Mouse (Mus musculus) megakaryocyte-erythroid progenitor cell, adult 5-6 weeks (primary cell): ENCODE measurements around the gene Efna3. TPM values are rescaled to one million over a fixed set of nuclear protein-coding genes. Genes with fewer than 3 reads are reported as not detected.

Experiments
- ATAC-seq: replicated peaks from 2 replicates; pipeline ENCODE4 v1.8.0; 2016; ENCODE audit warnings: mild to moderate bottlenecking, inconsistent platforms; ENCODE audit not compliant: severe bottlenecking, poor library complexity, low FRiP score, low TSS enrichment
- total RNA-seq, 2 experiments: library from RNA; stranded (forward) in 1 of 2; stranded (reverse) in 1 of 2; fragments of 200-1000, 215-1000 nt in 1 of 2; fragments of >200 nt in 1 of 2; fragmentation: Nextera tagmentation in 1 of 2; gene quantifications; 2 replicates each; pipeline ENCODE4 v1.2.3; 2014 to 2017

The Efna3 gene
- total RNA-seq, 2 experiments from 2014 or later, result not detected

GRCm38 (mm10) chr3:89270051-89270755 is 52.6 kb downstream of the Efna3 start, which contains the start of gene Slc50a1:
Slc50a1 (minus strand) TSS chr3:89270570.
- peak; percentile 71 for ATAC-seq

- no peak for ATAC-seq
Measured at GRCm38 (mm10) chr3:89268916-89269315, 53.8 kb downstream of the Efna3 start.

- peak; percentile 91 for ATAC-seq
Measured at GRCm38 (mm10) chr3:89266439-89266893, 56.3 kb downstream of the Efna3 start.

Other genes starting within 250 kb of the Efna3 start
- gene Rusc1, start 229.7 kb downstream of the Efna3 start, total RNA-seq (2014; fragmentation: Nextera tagmentation), result 8.0 and 13.7 TPM in 2 replicates
- 5.8 and 8.9 TPM in 2 replicates for gene Rusc1, start 229.7 kb downstream of the Efna3 start, total RNA-seq (2017)
- gene Gm43738, start 221.9 kb downstream of the Efna3 start, total RNA-seq (2014; fragmentation: Nextera tagmentation), result not detected in 2 replicates
- not detected in 2 replicates for gene Gm43738, start 221.9 kb downstream of the Efna3 start, total RNA-seq (2017)
- gene Fdps, start 221.0 kb downstream of the Efna3 start, total RNA-seq (2014; fragmentation: Nextera tagmentation), result 53.1 and 60.3 TPM in 2 replicates
- 102 and 125 TPM in 2 replicates for gene Fdps, start 221.0 kb downstream of the Efna3 start, total RNA-seq (2017)
- 213 and 235 TPM in 2 replicates for gene Pklr, start 186.8 kb downstream of the Efna3 start, total RNA-seq (2014; fragmentation: Nextera tagmentation)
- 157 and 170 TPM in 2 replicates for gene Pklr, start 186.8 kb downstream of the Efna3 start, total RNA-seq (2017)
- 1.5 and 1.6 TPM in 2 replicates for gene Hcn3, start 162.8 kb downstream of the Efna3 start, total RNA-seq (2014; fragmentation: Nextera tagmentation)
- gene Hcn3, start 162.8 kb downstream of the Efna3 start, total RNA-seq (2017), result 1.4 and 2.5 TPM in 2 replicates
- 72.3 and 88.0 TPM in 2 replicates for gene Clk2, start 158.2 kb downstream of the Efna3 start, total RNA-seq (2014; fragmentation: Nextera tagmentation)
- gene Clk2, start 158.2 kb downstream of the Efna3 start, total RNA-seq (2017), result 46.6 and 69.3 TPM in 2 replicates
- 86.7 and 129 TPM in 2 replicates for gene Scamp3, start 145.5 kb downstream of the Efna3 start, total RNA-seq (2014; fragmentation: Nextera tagmentation)
- 32.8 and 34.8 TPM in 2 replicates for gene Scamp3, start 145.5 kb downstream of the Efna3 start, total RNA-seq (2017)
- 28.1 and 39.1 TPM in 2 replicates for gene Fam189b, start 139.8 kb downstream of the Efna3 start, total RNA-seq (2014; fragmentation: Nextera tagmentation)
- gene Fam189b, start 139.8 kb downstream of the Efna3 start, total RNA-seq (2017), result 6.9 and 13.7 TPM in 2 replicates
- 39.6 and 41.4 TPM in 2 replicates for gene Gba, start 120.0 kb downstream of the Efna3 start, total RNA-seq (2014; fragmentation: Nextera tagmentation)
- gene Gba, start 120.0 kb downstream of the Efna3 start, total RNA-seq (2017), result 36.5 and 44.3 TPM in 2 replicates
- gene Thbs3, start 107.8 kb downstream of the Efna3 start, total RNA-seq (2014; fragmentation: Nextera tagmentation), result 4.0 TPM in 1 of 2 replicates, not detected in the other
- 0.57 and 1.7 TPM in 2 replicates for gene Thbs3, start 107.8 kb downstream of the Efna3 start, total RNA-seq (2017)
- gene Mtx1, start 95.9 kb downstream of the Efna3 start, total RNA-seq (2014; fragmentation: Nextera tagmentation), result 114 and 122 TPM in 2 replicates
- 68.1 and 92.8 TPM in 2 replicates for gene Mtx1, start 95.9 kb downstream of the Efna3 start, total RNA-seq (2017)
- not detected in 2 replicates for gene Muc1, start 93.9 kb downstream of the Efna3 start, total RNA-seq (2014; fragmentation: Nextera tagmentation)
- gene Muc1, start 93.9 kb downstream of the Efna3 start, total RNA-seq (2017), result not detected in 2 replicates
- gene Krtcap2, start 77.0 kb downstream of the Efna3 start, total RNA-seq (2014; fragmentation: Nextera tagmentation), result 127 and 147 TPM in 2 replicates
- gene Krtcap2, start 77.0 kb downstream of the Efna3 start, total RNA-seq (2017), result 119 and 124 TPM in 2 replicates
- not detected in 2 replicates for gene Trim46, start 76.7 kb downstream of the Efna3 start, total RNA-seq (2014; fragmentation: Nextera tagmentation)
- gene Trim46, start 76.7 kb downstream of the Efna3 start, total RNA-seq (2017), result not detected in 2 replicates
- 44.2 and 75.7 TPM in 2 replicates for gene Dpm3, start 63.6 kb downstream of the Efna3 start, total RNA-seq (2014; fragmentation: Nextera tagmentation)
- gene Dpm3, start 63.6 kb downstream of the Efna3 start, total RNA-seq (2017), result 30.1 and 90.9 TPM in 2 replicates
- gene Slc50a1, start 52.4 kb downstream of the Efna3 start, total RNA-seq (2014; fragmentation: Nextera tagmentation), result 35.4 and 66.5 TPM in 2 replicates
- gene Slc50a1, start 52.4 kb downstream of the Efna3 start, total RNA-seq (2017), result 31.4 and 50.3 TPM in 2 replicates
- not detected in 2 replicates for gene Efna1, start 41.8 kb downstream of the Efna3 start, total RNA-seq (2014; fragmentation: Nextera tagmentation)
- not detected in 2 replicates for gene Efna1, start 41.8 kb downstream of the Efna3 start, total RNA-seq (2017)
- 0.30 TPM in 1 of 2 replicates, not detected in the other for gene Efna4, start 15.1 kb upstream of the Efna3 start, total RNA-seq (2014; fragmentation: Nextera tagmentation)
- 0.30 TPM in 1 of 2 replicates, not detected in the other for gene Efna4, start 15.1 kb upstream of the Efna3 start, total RNA-seq (2017)
- 7.4 and 11.4 TPM in 2 replicates for gene Adam15, start 27.0 kb upstream of the Efna3 start, total RNA-seq (2014; fragmentation: Nextera tagmentation)
- 2.3 and 6.4 TPM in 2 replicates for gene Adam15, start 27.0 kb upstream of the Efna3 start, total RNA-seq (2017)
- gene Dcst2, start 39.0 kb upstream of the Efna3 start, total RNA-seq (2014; fragmentation: Nextera tagmentation), result not detected in 2 replicates
- gene Dcst2, start 39.0 kb upstream of the Efna3 start, total RNA-seq (2017), result not detected in 2 replicates
- not detected in 2 replicates for gene Dcst1, start 42.3 kb upstream of the Efna3 start, total RNA-seq (2014; fragmentation: Nextera tagmentation)
- not detected in 2 replicates for gene Dcst1, start 42.3 kb upstream of the Efna3 start, total RNA-seq (2017)
- 5.0 and 6.6 TPM in 2 replicates for gene Zbtb7b, start 71.8 kb upstream of the Efna3 start, total RNA-seq (2014; fragmentation: Nextera tagmentation)
- 7.3 and 11.5 TPM in 2 replicates for gene Zbtb7b, start 71.8 kb upstream of the Efna3 start, total RNA-seq (2017)
- 3.5 and 3.6 TPM in 2 replicates for gene Lenep, start 79.8 kb upstream of the Efna3 start, total RNA-seq (2014; fragmentation: Nextera tagmentation)
- gene Lenep, start 79.8 kb upstream of the Efna3 start, total RNA-seq (2017), result not detected in 2 replicates
- gene Flad1, start 88.9 kb upstream of the Efna3 start, total RNA-seq (2014; fragmentation: Nextera tagmentation), result 24.8 and 27.7 TPM in 2 replicates
- 10.7 and 12.6 TPM in 2 replicates for gene Flad1, start 88.9 kb upstream of the Efna3 start, total RNA-seq (2017)
- 185 and 237 TPM in 2 replicates for gene Cks1b, start 95.4 kb upstream of the Efna3 start, total RNA-seq (2014; fragmentation: Nextera tagmentation)
- gene Cks1b, start 95.4 kb upstream of the Efna3 start, total RNA-seq (2017), result 127 and 184 TPM in 2 replicates
- gene Shc1, start 95.5 kb upstream of the Efna3 start, total RNA-seq (2014; fragmentation: Nextera tagmentation), result 95.9 and 113 TPM in 2 replicates
- 40.2 and 68.5 TPM in 2 replicates for gene Shc1, start 95.5 kb upstream of the Efna3 start, total RNA-seq (2017)
- gene Pygo2, start 107.2 kb upstream of the Efna3 start, total RNA-seq (2014; fragmentation: Nextera tagmentation), result 38.5 and 42.2 TPM in 2 replicates
- 9.6 and 19.9 TPM in 2 replicates for gene Pygo2, start 107.2 kb upstream of the Efna3 start, total RNA-seq (2017)
- gene Pbxip1, start 113.7 kb upstream of the Efna3 start, total RNA-seq (2014; fragmentation: Nextera tagmentation), result 7.5 and 8.2 TPM in 2 replicates
- 14.6 and 30.4 TPM in 2 replicates for gene Pbxip1, start 113.7 kb upstream of the Efna3 start, total RNA-seq (2017)
- gene Pmvk, start 131.6 kb upstream of the Efna3 start, total RNA-seq (2014; fragmentation: Nextera tagmentation), result 29.1 and 66.3 TPM in 2 replicates
- 28.2 and 33.5 TPM in 2 replicates for gene Pmvk, start 131.6 kb upstream of the Efna3 start, total RNA-seq (2017)
- not detected in 2 replicates for gene Kcnn3, start 197.2 kb upstream of the Efna3 start, total RNA-seq (2014; fragmentation: Nextera tagmentation)
- gene Kcnn3, start 197.2 kb upstream of the Efna3 start, total RNA-seq (2017), result not detected in 2 replicates